Mouse (Mus musculus): ENCODE results near the gene Rab6b.

The Rab6b gene

DNA sequence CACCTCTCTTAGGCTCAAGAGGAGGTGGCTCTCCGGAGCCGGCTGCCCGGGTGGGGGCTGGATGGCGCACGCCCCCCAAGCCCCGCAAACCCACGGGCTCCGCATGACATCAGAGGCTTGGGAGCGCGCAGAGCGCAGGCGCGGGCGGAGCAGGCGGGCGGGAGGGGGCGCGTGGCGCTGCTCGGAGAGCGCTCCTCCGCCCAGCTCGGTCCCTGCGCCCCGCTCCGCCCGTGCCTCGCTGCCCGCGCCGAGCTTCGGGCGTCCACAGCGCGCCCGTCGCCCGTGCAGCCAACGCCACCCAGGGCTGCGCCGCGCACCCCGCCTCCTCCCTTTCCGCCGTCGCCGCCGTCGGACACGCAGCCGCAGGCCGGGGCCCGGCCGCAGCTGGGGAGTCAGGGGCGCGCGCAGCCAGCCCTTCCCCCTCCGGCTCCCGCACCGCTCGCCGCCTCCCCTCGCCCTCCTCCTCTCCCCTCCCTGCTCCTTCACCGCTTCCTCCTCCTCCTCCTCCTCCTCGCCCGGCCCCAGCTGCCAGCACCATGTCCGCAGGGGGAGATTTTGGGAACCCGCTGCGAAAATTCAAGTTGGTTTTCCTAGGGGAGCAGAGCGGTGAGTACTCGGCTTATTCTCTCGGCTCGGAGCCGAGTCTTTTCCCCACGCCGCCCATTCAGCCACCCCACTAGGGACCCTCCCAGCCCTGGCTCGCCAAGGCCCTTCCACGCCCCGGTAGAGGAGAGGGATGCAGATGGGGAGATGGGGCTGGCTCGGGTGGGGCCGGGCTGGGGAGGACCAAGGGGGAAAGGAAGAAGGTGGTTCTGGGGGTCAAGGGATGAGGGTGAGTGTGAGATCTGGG, at the start of gene Rab6b:
Gene Rab6b (plus strand): TSS at position 167 of the 850 bp plus-strand sequence.
- ATAC-seq (ENCODE audit: low TSS enrichment) = peak; percentile 35

- no peak for ATAC-seq (ENCODE audit: low TSS enrichment)
Observed at GRCm38 (mm10) chr9:103063591-103063990, 48.0 kb upstream of the Rab6b start.

DNA sequence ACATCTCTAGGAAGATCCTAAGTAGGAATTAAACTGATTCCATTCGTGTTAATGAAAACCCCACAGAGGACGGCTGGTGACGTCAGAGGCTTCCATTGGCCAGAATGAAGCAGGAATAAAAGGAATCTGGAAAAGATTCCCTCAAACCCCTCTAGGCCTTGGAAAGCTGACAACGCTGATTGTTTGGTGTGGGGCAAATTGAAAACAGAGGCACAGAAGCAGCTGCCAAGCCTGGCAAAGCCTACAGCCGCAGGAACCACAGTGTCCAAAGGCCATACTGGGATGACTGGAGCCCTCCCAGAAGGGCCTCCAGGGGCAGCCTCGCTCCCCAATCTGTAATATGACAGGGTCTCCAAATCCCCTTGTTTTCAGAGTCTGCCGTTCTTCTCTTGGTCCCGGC, 44.7 kb upstream of the Rab6b start:
- no peak for ATAC-seq (ENCODE audit: low TSS enrichment)

DNA sequence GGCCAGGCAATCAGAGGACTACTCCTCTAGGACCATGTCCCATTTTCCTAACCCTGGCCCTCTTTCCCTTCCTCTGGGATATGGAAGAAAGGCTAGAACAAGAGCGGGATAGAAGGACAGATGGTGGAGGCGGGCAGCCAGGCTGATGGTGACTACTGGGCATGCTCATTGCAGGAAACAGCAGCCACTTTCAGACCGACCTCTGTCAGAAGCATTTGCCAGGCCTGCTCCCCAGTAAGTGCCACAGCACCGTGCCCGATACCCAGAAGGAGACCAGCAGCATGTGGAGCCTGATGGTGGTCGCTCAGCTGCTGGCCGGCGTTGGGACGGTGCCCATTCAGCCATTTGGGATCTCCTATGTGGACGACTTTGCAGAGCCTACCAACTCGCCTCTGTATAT, 43.9 kb upstream of the Rab6b start:
- ATAC-seq (ENCODE audit: low TSS enrichment) = no peak

DNA sequence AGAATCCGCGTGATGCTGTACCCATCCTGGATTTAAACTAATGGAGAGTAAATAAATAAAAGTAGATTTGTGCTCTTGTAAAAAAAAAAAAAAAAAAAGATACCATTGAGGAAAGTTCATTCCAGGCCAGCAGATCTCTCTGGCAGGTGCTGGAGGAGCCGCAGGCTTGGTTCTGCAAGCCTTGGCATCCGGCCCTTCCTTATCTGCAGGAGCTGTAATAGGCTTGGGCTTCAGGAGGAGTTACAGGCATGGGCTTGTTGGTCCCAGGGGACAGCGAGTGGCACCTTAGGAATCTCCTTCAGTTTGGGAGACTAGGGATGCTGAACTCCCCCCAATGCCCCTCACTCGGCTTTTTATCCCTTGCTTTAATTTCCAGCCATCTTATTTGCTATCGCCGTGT, 42.8 kb upstream of the Rab6b start:
- no peak for ATAC-seq (ENCODE audit: low TSS enrichment)

DNA sequence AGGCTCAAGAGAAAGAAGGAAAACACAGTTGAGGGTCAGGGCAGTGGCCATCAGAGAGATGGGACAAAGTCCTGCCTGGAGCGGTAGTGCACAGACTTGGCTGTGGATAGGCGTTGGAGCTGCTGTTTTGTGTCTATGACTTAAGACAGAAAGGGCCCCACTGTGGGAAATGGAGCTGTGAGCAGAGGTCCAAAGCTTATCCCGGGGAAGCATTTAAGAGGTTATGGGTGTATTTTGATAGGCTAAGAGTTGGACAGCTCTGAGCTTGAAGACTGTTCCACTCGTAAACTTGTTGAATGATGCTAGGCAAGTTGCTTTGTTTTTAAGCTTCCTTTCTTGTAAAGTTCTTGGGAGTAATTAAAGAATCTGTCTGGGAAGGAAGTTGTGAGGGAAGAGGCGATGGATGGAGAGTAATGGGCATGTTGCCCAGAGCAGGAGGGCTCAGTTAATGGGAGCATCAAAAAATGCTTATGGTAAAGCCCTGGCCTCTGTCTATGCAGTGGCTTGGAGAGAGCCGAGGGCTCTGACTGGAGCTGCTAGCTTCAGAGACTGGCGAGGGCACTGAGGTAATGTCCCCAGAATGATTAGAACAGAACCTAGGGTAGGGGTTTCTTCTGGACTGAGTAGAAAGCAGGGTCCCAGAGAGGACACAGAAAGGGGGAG, 39.9 kb upstream of the Rab6b start:
- no peak for ATAC-seq (ENCODE audit: low TSS enrichment)

- ATAC-seq (ENCODE audit: low TSS enrichment) = no peak
Observed at GRCm38 (mm10) chr9:103072204-103072599, 39.4 kb upstream of the Rab6b start.

- peak; percentile 50; the same call in 1 of the 2 replicates for ATAC-seq (ENCODE audit: low TSS enrichment)
Observed at GRCm38 (mm10) chr9:103072926-103073515, 38.6 kb upstream of the Rab6b start.

DNA sequence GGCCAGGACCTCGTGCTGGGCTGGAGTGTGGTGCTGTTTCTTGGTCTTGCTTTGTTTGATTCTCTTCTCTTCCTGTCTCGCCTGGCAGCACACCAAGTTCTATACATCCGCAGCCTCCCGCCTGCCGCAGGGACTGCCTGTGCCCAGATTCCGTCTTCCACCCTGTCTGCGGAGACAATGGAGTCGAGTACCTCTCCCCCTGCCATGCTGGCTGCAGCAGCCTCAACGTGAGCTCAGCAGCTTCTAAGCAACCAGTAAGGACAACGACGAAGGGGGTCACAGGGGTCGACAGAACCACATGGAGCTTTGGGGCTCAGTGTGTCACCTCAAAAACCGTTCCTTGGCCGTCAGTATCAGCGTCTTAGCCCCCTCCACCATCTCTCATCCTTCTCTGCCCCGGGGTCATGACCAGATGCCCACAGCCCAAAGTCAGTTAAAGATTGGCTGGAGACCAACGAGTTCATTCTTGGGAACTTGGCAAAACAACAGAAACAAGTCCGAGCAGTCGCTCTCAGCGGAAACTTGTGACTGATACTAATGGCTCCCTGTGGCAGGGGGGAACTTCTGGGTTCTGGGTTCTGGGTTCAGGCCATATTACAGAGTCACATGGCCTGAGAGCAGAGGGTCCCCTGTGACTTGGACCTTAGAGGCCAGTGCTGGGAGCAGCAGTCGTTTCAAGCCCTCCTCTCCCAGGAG, 34.6 kb upstream of the Rab6b start:
- no peak for ATAC-seq (ENCODE audit: low TSS enrichment)

GRCm38 (mm10) chr9:103078194-103078691, 33.3 kb upstream of the Rab6b start:
- ATAC-seq (ENCODE audit: low TSS enrichment) = no peak

DNA sequence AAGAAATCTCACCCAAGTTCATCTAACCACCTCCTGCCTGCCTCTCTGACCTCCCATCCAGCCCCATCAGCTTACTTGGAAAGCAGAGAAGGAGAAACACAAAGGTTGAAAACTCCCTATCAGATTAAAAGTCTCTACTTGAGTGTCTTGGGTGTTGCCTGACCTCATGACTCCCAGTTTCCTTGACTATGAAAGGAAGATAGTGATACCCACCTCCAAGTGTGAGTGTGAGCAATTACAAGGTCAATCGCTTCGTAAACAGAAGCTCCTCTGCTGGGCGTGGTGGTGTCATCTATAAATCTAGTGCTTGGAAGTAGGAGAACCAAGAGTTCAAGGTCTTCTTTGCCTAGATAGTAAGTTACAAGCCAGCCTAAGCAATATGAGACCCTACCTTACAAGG, 31.4 kb upstream of the Rab6b start:
- ATAC-seq (ENCODE audit: low TSS enrichment) = no peak

- ATAC-seq (ENCODE audit: low TSS enrichment) = peak; percentile 63
Observed at GRCm38 (mm10) chr9:103082246-103082975, 29.2 kb upstream of the Rab6b start.

DNA sequence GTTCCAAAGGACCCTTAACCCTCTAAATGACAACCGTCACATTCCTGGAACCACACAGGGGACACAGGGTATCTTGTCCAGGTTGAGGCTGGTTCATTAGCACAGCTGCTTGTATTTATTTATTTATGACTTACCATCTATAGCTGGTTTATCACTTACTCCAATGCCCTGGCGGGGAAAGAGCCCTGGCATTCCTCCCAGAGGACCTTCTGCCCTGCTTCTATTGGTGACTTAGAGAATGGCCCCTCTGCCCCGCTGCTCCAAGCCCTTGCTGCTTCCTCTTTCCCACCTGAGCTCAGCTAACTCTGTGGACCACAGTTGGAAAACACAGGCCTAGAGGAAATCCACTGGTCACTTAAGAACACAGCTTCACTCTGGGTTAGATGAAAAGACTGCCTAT, 28.2 kb upstream of the Rab6b start:
- no peak for ATAC-seq (ENCODE audit: low TSS enrichment)

- ATAC-seq (ENCODE audit: low TSS enrichment) = no peak
Observed at GRCm38 (mm10) chr9:103086736-103087135, 24.9 kb upstream of the Rab6b start.

GRCm38 (mm10) chr9:103087301-103087700, 24.3 kb upstream of the Rab6b start:
- no peak for ATAC-seq (ENCODE audit: low TSS enrichment)

- ATAC-seq (ENCODE audit: low TSS enrichment) = no peak
Observed at GRCm38 (mm10) chr9:103088661-103089060, 22.9 kb upstream of the Rab6b start.

GRCm38 (mm10) chr9:103090116-103090875, 21.3 kb upstream of the Rab6b start:
- peak; percentile 60; the same call in 1 of the 2 replicates for ATAC-seq (ENCODE audit: low TSS enrichment)

DNA sequence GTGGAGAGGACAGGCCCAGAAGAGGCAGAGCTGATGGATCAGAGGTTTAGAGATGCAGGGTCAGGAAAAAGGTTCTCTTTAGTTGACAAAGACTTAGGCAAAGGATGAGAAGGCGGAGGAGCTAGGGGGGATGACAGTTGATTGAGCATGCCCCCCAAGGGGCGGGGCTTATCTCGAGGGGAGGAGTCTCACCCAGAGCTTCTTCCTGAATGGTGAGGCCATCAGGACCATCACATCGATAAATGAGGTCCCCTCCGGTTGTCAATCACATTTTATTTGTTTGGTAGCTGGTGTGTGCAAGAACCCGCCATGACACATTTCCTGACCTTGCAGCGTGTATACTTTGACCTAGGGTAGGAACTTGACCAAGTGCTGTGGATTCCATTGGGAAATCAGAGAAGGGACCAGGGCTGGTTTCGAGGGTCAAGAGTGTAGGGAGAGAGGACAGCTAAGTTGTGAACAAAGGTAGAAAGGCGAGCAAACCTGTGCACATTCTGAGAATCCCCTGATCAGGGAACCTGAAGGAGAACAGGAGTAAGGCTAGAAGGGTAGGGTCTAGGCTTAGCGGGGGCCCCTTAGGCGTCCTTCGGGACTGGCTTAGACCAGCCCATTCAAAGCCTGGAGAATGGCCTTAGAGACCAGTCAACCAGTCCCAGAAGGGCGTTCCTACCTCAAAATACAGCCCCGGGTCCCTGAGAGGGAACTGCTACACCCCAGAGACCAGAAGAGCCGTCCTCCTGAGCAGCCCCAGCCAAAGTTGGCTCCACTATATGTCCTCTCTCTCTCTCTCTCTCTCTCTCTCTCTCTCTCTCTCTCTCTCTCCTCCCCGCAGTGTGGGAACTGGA, 20.3 kb upstream of the Rab6b start:
- ATAC-seq (ENCODE audit: low TSS enrichment) = no peak

DNA sequence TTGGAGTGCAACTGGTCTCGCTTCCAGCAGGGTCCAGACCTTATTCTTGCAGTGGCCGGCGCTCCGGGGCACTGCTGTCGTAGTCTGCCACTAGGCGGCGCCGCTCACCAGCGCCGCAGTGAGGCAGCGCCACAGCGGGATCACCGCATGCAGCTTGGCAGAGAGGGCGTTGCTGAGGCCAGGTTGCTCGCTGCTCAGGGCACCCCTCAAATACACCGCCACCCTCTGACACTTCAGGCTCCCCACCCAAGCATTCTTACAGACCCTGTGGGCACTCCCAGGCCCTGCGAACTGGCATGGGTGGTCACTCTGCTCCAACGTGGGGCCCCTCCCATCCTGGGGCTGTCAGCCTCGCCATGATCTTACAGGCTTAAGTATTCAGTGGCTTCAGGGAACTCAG, 19.3 kb upstream of the Rab6b start:
- peak; percentile 87 for ATAC-seq (ENCODE audit: low TSS enrichment)

DNA sequence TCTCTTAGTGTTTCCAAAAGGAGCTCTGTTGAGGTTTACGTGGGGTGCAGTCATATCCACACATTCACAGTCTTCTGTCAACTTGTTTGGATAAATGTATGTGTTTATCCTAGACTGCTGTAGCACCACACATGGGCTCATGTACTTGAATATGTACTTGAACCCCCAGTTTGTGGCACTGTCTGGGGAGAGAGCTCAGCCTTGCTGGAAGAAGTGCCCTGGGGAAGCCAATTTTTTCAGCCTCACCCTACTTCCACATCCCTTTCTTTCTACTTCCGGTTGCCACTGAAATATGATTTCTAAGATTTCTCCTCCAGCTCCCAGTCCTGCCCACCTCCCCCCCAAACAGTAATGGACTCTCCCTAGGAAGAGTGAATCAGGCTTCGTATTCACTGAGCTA, 17.9 kb upstream of the Rab6b start:
- peak; percentile 21 for ATAC-seq (ENCODE audit: low TSS enrichment)
